Comparison of ENCODE assay signal across 20 mouse cellular contexts in genomic region chr2:62603530-62603929, GRCm38 (mm10). TPM values are rescaled to one million over a fixed set of nuclear protein-coding genes. Genes with fewer than 3 reads are reported as not detected.
"Had no signal": no experiment of that assay in that cellular context is flagged by ENCODE, and none has a peak within 500 bp of the region (broad histone marks: within the 10 kb centered on the region; RNA-seq: fewer than 3 reads in every experiment).

No protein-coding gene starts in this region.

- H3K27me3 ChIP-seq: limb, embryonic 13.5 days; liver, embryonic 12.5 days; liver, embryonic 15.5 days; lung, embryonic 15.5 days; megakaryocyte, embryonic 14.5 days; midbrain, embryonic 13.5 days had no signal

- H3K9ac ChIP-seq: limb, embryonic 13.5 days; liver, embryonic 12.5 days; liver, embryonic 15.5 days; lung, embryonic 15.5 days; midbrain, embryonic 13.5 days had no signal

- H3K36me3 ChIP-seq: limb, embryonic 10.5 days; limb, embryonic 13.5 days; liver, embryonic 12.5 days; lung, embryonic 15.5 days; midbrain, embryonic 10.5 days; midbrain, embryonic 13.5 days had no signal

- ATAC-seq: liver, embryonic 12.5 days; midbrain, embryonic 13.5 days; midbrain, embryonic 16.5 days had no signal

- H3K4me3 ChIP-seq: layer of hippocampus, adult 2 months; limb, embryonic 10.5 days; limb, embryonic 13.5 days; liver, embryonic 12.5 days; liver, embryonic 15.5 days; lung, embryonic 15.5 days; megakaryocyte, embryonic 14.5 days; midbrain, embryonic 10.5 days; midbrain, embryonic 13.5 days had no signal

- H3K9me3 ChIP-seq: limb, embryonic 10.5 days; limb, embryonic 13.5 days; liver, embryonic 12.5 days; liver, embryonic 15.5 days; lung, embryonic 15.5 days; megakaryocyte, embryonic 14.5 days; midbrain, embryonic 10.5 days; midbrain, embryonic 13.5 days had no signal

- H3K4me1 ChIP-seq: limb, embryonic 10.5 days; limb, embryonic 13.5 days; liver, embryonic 12.5 days; liver, embryonic 15.5 days; lung, embryonic 15.5 days; megakaryocyte, embryonic 14.5 days; midbrain, embryonic 10.5 days; midbrain, embryonic 13.5 days had no signal

- DNase-seq: kidney, postnatal 14 days; kidney, postnatal 4 days; liver; lung, adult 18-20 months; lung, postnatal 10 days; lung, postnatal 36 days; thymus, adult 18-20 months; thymus, postnatal 14 days; thymus, postnatal 4 days had no signal

- H3K27ac ChIP-seq: layer of hippocampus, adult 2 months; limb, embryonic 10.5 days; limb, embryonic 13.5 days; liver, embryonic 12.5 days; liver, embryonic 15.5 days; lung, embryonic 15.5 days; midbrain, embryonic 10.5 days; midbrain, embryonic 13.5 days had no signal

- H3K4me2 ChIP-seq: limb, embryonic 13.5 days; liver, embryonic 12.5 days; liver, embryonic 15.5 days; lung, embryonic 15.5 days; midbrain, embryonic 13.5 days had no signal

RNA-seq across cellular contexts. Expression of gene Fap, which starts 29.7 kb away (rescaled TPM):
- polyA plus RNA-seq: testis, adult 2 months had no signal
